Mouse (Mus musculus): ENCODE measurements at regions not wholly inside any gene's neighbourhood (a gene's known extent, or its start where the extent isn't known, plus 50 kb on each side); places are given as distances from the start of the nearest gene placed in this dataset.

- no peak for TF ChIP-seq MAFK (IDR thresholded peaks at IDR 0.05; ENCODE audit: insufficient read depth, low read depth, low read length)
- no peak for TF ChIP-seq CHD2 (IDR thresholded peaks at IDR 0.05; ENCODE audit: low read depth, low read length)
- no peak for TF ChIP-seq HCFC1 (IDR thresholded peaks at IDR 0.05; ENCODE audit: borderline replicate concordance, insufficient read depth, low read length)
- no peak for TF ChIP-seq ZC3H11A (IDR thresholded peaks at IDR 0.05; ENCODE audit: borderline replicate concordance, low read depth, low read length)
Measured at GRCm38 (mm10) chr15:64576891-64577535, 240.5 kb upstream of the Gm21798 start.
